Mouse (Mus musculus) kidney, adult 8-10 months (tissue): Measurements from ENCODE around the gene Prkab1.

ENCODE experiments used
- DNase-seq, 2 experiments: peaks; one replicate each; pipeline ENCODE4 v3.0.0; 2022

Gene Prkab1

DNA sequence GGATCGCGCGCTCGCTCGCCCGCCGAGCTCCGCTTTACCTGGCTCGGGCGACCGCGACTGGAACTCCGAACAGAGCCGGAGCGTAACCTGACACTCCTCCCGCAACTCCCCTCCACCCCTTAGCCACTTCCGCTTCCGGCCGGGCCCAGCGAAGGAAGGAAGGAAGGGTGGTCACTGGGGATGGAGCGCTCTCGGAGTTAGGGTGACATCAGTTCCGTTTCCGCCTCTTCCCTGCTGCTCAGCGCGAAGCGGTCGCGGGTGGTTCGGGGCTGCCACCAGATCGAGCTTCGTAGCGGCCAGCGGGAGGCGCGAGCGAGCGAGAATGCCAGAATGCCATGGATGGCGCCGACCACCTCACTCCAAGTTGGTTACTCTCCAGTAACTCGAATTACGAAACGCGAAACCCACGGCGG is at the start of gene Prkab1:
TSS of gene Prkab1 (minus strand) at position 182 of the 413 bp plus-strand sequence.
- peak; percentile 92 to 95 for DNase-seq

DNA sequence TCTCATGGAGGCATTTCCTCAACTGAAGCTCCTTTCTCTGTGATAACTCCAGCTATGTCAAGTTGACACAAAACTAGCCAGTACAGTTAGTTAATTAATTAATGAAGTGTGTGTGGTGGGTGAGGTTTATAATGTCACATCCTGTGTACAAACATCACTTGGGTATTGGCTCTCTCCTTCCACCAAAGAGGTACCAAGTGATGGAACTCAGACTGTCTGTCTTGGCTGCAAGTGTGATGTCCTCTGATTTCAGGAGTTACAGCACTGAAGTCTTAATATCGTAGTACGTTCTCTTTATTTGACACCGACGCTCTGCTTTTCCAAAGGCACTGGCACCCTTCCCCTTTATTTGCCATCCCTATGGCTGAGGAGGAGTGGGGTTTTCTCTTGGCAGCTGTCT is 45.3 kb upstream of the Prkab1 start:
- DNase-seq, result no peak

DNA sequence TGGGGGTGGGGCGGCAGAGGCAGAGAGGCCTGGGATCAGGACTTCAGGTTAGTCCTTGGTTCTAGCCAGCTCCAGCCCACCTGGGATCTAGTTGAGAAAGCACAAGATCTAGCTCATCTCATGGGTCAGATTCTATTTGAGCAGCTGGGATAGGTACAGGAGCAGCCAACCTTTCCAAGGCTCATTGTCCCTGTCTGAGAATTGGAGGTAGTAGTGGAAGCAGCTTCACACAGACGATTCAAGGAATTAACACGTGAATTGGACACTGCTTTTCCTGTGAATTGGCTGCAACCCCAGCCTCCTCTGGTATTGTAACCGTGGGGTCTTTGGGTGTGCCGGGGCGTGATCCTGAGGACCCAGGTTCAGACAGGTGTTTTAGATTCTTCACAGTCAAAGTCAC is 28.5 kb upstream of the Prkab1 start:
- DNase-seq, result no peak

DNA sequence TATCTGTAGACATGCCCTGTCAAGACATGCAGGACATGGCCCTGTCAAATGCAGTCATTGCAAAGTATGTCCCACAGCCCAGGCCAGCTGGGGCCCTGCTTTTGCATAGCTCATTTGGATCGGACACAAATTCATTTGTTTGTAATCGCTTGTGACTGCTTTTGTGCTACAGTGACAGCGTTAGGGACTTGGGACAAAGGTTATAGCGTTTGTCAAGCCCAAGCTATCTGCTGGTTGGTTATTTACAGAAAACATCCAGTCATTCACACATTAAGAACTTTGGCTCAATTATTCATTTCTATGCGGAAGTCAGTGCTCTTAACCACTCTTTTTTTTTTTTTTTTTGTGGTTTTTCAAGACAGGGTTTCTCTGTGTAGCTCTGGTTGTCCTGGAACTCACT is 27.9 kb upstream of the Prkab1 start:
- DNase-seq, result peak; percentile 22 to 38

DNA sequence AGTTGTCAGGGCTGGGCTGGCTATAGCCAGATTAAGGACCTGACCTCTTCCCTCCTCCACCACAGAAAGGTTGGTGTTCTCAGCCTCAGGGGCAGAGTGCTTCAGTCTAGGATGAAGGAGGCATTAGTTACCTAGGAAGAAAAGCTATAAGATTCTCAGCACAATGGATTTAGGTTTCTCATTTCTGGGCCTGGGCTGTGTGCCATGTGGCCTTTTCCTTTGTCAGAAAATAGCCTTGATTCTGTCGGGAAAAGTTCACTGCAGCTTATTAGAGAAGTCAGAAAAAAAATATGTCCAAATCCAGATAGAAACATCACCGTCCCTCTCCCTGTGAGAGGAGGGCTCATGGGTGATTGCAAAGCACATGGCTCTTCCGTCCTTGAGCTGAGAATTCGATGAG is 25.5 kb upstream of the Prkab1 start:
- no peak for DNase-seq

DNA sequence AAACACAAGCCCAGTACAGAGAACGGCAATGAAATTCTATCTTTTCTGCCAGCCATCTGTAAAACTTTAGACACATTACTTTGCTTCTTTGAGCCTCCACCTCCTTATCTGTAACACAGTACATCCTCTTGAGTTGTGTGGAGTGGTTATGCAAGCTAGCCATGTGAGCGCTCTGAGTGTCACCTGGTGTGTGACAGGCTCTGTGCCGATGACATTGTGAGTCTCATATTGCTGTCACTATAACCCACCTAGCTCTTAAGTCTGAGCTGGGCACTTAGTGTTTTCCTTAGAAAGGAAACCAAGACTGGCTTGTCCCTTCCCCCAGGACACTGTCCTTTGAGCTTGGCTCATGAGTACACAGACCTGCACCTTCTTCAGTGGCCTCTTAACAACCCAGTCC is 24.0 kb upstream of the Prkab1 start:
- DNase-seq, result no peak

DNA sequence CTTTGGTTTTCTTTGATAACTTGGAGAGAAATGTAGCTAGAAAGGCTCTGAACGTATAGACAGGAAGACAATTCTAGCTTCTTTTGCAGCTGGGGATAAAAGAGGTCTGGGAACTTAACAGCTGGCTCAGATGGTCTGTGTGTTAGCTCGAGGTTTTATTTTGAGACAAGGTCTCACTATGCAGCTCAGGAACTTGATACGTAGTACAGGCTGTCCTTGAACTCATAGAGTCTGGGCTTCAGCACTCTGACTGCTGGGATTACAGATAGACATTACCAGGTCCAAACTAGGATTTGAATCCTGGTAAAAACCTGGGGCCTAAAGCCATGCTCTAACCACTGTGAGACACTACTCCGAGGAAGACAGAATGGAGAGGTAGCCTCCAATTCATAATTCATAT is 21.9 kb upstream of the Prkab1 start:
- DNase-seq, result no peak

DNA sequence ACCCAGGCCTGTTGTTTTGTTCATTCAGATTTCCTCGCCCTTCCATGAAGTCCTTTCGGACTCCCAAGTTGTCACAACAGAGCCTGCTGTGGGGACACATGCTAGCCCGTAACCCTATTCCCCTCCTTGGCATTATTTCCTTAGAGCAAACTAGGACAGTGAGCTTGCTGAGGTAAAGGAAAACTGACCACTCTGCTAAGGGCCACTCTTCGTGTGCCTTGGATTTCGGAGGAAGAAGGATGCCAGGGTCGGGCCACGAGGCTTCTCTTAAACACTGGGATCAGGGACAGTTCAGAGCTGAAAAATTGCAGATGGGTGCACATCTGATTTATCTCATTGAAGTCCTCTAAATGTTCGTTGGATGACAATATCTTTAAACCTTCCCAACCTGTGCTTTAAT is 21.3 kb upstream of the Prkab1 start:
- DNase-seq, result no peak

DNA sequence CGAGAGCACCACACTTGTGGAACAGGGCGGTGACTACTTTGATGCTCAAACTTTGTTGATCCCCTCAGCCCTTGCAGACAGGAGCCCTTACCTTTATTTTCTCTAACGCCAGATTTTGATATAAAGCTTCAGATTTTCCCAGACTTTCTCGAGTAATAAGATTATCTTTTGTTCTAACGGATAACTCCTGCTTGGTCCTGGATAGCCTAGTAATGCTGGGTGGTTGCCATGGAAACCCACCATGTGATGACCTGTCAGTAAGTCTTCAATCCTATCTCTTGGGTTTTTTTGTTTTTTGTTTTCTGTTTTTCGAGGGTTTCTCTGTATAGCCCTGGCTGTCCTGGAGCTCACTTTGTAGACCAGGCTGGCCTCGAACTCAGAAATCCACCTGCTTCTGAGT is 17.9 kb upstream of the Prkab1 start:
- DNase-seq, result no peak

DNA sequence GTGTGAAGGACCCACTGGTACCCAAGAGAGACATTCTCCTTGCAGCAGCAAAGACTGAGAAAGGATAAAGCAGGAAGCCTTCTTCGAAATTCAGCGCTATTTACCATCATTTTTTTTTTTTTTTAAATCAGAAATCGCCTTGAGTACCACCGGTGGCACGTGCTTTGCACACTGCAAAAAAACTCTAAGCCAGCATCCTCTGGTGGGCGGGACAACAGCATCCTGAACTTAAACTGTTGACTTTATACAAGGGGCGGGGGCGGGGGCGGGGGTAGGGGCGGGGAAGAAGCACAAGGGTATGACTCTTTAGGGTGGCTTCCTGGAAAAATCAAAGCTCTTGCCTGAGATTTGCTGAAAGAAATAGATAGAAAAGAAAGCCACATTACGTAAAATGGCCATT is 15.4 kb upstream of the Prkab1 start:
- no peak for DNase-seq

DNA sequence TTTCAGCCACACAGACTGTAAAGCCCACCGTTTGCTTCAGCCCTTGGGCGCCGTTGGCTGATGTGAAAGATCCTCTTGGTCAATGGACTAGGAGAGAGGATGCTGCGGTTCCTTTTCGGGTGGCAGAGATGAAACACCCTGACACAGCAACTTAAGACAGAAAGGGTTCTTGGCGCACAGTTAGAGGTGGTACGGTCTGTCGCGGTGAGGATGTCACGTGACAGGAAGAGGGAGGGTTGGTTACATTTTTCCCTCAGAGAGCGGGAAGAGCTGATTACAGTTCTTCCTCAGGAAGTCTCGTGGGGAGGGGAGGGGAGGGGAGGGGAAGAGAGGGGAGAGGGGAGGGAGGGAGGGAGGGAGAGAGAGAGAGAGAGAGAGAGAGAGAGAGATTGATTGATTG is 13.4 kb upstream of the Prkab1 start:
- no peak for DNase-seq

DNA sequence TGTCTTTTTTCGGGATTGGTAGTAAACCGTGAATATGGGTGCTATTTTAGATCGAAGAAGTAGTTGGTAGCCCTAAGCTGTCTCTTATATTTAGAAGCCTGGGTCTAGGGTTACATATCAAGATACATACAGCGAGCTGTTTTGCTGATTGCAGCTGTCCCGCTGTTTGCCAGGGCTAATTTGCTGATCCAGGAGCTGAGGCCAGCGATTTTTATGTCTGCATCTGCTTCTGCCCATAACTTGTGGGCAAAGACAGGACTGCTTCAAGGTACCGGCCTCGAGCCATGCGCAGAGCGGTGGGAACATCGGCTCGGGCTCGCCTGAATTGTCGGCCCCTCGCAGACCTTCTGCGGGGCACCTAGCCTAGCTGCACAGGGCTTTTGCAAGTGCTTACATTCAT is 12.2 kb upstream of the Prkab1 start:
- DNase-seq, result no peak

DNA sequence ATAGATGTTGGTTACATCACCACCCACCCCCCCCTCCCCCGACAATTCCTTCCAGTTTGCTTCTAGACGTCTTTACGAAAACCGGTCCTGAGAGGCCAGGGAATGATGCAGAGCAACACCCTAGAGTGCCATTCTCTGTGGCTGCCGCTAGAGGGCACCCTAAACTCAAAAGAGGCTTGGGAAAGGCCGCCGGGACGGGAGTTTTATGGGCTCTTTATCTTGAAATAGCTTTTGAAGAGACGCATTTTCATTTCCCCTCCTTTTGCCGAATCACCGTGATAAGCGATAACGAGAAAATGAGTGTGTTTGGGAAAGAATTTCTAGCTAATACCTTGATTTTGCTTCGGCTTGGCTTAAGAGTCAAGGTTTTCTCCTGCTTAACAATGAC is 6.9 kb upstream of the Prkab1 start:
- DNase-seq, result peak in 1 of 2 experiments; percentile 50

DNA sequence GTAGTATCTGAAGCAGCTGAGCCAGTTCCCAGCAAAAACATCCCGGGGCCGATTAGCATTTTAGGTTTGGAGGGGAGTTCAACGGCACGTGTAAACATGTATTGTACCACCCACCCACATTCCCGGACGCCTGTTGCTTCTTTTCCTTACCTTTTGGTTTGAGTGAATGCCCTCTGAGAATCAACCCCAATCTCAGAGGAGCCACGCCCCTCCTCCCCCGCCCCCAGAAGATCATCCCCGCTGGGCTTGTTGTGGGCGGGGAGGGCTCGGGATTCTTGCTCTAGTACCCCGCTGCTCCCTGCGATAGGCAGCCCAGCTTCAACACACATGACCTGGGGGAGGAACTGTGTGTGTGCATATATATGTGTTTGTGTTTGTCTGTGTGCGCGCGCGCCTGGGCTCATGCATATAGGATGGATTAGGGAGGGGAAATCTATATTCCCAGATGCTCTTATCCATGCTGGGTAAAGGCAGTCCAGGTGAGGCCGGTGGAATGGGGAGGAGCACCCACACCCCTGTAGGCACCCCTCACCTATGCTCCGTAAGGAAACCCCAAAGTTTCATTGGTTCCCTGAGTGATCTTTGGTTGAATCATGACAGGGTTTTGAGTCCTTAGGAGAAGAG is 6.4 kb upstream of the Prkab1 start:
- no peak for DNase-seq

DNA sequence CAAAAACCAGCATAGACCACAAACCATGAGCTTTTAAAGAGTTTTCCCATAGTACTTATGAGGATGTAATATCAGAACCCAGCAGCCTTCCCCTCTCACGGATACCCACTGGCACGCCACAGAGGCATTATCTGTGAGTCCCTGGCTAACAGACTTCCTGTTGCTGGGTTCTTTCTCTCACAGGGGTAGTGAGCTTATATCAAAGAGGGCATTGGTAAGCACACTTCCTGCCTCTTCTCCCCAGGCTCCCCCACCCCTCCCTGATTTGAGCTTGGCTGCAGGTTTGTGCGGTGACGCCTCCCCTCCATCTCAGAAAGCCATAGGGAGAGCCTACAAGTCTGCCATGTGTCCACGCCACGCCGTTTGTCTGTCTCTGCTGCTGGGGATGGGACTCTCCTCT is 4.8 kb upstream of the Prkab1 start:
- no peak for DNase-seq

DNA sequence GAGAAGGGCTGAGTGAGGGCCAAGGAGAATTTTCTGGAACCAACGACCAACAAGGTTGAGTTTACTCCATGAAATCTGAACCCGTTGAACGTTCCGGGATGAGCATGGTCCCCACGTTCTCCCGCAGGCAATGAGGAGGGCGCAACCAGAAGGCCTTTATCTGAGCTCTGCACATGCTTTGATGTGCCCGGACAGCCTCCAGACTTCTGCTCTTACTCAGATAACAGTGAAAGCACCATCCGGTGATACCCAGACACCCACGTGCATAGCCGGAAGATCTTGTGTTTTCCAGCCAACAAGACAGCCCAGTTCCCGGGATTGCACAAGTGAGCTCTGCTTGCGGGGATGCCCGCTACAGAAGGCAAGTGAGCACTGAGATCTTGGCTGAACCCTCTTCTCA is 2.3 kb upstream of the Prkab1 start:
- no peak for DNase-seq

DNA sequence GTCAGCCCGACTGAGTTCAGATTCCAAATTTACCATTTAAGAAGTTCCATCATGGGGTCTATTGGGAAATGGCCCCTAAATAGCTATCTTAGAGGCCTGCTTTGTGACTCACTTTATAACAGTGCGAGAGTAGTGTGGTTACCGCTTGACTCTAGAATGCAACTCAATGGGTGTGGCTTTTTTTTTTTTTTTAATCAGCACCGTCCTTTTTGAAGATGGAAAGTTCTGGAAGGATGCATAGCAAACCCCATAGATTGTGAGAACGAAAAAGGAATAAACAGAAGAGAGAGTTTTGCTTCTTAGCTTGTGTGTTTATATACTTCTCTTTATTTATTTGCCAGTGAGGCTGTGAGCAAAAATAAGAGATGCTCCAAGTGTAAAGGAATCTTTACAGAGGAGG is 1.8 kb upstream of the Prkab1 start:
- DNase-seq, result no peak

DNA sequence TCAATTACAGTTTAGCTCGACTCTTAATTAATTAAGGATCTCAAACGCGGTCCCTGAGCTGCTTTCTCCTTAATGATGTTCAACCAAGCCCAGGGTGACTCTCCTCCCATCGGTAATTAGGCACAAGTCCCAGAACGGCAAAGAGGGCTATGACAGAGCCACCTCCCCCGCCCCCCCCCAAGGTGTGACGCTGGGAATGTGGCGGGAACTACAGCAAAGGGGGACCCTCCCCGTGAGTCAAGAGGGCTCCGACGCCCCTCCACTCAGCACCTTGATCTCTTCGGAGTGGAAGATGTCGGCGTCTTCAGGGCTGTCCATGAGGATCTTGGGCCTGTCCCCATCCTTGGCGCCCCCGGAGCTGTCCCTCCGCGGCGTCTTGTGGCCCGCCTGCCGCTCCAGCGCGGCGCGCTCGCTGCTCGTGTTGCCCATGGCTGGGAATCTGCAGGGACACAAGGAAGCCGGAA is 455 bp downstream of the Prkab1 start:
- no peak for DNase-seq

DNA sequence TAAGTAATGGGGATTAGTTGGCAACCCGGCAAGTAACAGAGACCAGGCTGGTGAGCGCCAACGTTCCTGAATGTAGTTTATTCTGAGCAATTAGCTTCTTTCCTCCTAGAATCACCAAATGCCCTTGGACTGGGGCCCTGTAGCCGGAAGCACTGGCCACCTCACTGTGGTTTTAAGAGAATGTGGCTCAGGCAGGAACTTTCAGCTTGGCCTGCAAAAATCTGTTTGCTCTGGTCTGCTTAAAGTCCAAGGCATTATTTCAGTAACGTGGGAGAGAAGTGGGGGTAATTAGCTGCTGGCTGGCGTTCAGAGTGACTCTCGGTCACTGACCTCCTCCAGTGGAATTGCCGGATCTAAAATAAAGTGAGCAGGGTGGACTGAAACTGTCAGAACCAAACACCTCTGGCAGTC is 1.1 kb downstream of the Prkab1 start:
- peak; percentile 77 to 80 for DNase-seq

DNA sequence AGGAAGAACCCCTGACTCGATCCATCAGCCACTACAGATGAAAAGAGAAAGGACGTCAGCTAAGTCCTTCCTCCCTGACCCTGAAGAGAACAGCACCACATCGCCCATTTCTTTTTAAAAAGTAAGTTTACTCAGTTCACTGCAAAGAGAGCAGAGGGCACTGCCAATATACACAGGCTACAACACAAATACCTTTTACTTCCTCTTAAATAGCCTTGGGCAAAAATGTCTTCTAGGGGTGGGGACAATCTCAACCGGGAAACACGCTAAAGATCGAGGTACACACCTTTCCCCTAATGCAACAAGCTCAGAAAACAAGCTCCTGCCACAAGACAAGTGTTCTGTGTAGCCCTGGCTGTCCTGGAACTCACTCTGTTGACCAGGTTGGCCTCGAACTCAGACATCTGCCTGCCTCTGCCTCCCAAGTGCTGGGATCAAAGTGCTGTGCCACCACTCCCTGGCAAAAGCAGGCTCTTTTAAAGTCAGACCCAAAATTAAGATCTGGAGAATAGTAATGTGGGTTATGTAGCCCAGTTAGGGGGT is 1.6 kb downstream of the Prkab1 start:
- DNase-seq, result peak in 1 of 2 experiments; percentile 31

DNA sequence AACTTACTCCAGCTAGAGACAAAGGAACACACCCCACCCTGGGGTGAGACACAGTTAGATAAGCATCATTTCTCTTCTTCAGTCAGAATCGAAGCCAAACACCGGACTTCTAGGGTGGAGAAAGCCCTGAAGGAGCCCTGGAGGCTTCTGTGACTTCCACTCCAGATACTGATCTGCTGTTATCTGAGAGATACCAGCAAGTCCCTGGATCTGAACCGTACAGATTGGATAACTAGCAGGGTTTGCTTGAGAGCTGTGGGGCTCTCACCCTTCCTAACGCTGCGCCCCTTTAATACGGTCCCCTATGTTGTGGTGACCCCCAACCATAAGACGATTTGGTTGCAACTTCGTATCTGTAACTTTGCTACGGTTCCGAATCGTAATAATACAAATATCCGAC is 2.2 kb downstream of the Prkab1 start:
- DNase-seq, result no peak

DNA sequence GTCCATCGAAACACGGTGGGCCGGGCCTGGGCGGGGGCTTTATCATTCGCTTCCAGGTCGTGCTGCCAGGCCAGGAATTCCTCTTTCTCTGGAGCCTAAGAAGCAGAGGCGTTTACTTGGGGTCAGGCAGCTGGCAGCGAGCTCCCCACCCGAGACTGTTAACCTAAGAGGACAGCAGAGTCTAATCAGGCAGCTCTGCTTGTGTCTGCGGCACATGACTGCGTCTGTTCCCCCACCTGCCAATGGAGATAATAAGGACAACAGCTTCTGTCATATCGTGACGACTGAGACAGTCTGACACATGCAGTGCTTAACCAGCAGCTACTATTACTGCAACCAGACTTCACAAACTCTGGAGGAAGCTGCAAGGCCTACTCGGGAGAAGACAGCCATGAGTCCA is 2.8 kb downstream of the Prkab1 start:
- DNase-seq, result no peak

DNA sequence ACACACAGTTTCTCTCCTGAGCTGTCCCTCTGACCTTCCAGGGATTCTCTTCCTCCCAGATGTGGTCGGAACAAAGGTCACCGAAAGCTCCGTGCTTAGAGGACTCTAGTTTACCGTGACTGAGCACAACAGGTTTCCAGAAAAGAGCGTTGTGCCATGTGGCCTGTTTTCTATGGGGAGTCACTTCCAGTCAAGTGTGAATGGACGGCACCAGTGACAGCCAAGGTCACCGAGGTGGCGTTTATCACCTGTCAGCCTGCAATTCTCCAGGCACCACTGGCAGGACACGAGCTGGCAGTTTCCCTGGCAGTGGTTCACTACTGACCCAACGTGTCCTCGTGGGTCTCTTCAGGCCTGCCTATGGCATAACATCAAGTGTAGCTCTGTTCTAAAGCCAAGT is 4.9 kb downstream of the Prkab1 start:
- DNase-seq, result peak; percentile 71 to 74

DNA sequence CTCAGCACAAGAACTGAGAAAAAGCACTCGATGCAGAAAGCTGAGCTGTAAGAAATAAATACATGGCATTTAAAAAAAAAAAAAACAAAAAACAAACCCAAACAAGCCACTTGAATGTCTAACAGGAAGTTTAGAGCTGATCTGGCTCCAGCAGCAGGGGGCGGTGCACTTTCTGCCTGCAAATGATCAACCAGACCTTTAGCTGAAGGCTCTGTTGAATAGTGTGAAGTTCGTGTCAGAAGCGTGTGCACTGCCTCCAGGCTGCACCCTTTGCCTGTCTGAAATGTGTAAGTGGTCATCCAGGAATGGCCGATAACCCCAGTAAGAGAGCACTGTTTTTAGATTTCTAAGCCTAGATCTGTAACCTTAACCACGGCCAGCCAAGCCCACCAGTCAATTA is 5.5 kb downstream of the Prkab1 start:
- peak; percentile 83 to 88 for DNase-seq

DNA sequence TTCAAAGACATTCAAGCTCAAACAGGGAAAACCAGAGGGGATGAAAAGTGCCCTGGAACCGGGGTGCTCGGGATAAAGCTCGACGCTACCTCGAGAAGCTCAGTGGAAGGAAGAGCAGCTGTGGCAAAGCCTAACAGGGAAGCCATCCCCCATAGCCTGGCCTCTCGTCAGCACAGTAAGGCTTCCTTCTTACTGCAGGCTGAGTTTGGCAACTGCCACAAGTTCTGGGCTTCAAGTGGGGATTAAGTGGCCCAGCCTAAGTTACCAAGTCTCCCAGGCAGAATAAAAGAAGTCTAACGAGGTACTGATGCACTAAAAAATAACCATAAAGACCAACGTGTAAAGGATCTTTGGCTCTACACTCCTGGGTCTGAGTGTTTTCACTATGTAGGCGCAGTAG is 6.1 kb downstream of the Prkab1 start:
- DNase-seq, result no peak
